Mouse (Mus musculus): Measurements from ENCODE around the gene Ctsa.
"Not testable (repeated sequence)": the region's sequence is repeated elsewhere in the genome, so short reads cannot be mapped to it uniquely, and the experiment has no call there.

Ctsa gene

DNA sequence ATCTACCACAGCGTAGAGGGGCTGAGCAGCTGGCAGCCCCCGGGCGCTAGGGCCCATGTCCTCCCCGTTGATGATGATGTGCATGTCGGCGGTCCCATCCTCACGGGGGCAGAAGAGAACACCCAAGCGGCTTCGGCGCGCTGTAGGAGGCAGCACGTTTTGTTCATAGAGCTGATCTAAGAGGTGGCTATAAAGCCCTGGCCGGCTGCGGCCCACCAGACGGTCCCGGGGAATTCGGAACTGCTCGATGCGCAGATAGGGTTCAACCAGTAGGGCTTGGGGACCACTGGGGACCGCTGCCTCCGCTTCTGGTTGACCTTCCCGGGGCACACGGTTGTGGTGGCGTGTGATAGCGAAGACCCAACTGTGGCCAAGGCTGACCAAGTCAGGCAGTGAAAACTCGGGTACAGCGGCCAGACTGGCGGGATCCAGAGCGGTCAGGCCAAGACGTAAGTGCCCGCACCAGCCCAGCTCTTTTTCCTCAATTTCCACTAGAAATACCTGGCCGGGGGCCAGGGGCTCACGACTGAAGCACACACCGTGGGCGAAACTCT, at the start of gene Ctsa:
Ctsa (plus strand) TSS at position 126 of the 554 bp plus-strand sequence.
- peak; percentile 16 for DNase-seq (ENCODE audit: extremely low spot score, low read depth, low spot score)

DNA sequence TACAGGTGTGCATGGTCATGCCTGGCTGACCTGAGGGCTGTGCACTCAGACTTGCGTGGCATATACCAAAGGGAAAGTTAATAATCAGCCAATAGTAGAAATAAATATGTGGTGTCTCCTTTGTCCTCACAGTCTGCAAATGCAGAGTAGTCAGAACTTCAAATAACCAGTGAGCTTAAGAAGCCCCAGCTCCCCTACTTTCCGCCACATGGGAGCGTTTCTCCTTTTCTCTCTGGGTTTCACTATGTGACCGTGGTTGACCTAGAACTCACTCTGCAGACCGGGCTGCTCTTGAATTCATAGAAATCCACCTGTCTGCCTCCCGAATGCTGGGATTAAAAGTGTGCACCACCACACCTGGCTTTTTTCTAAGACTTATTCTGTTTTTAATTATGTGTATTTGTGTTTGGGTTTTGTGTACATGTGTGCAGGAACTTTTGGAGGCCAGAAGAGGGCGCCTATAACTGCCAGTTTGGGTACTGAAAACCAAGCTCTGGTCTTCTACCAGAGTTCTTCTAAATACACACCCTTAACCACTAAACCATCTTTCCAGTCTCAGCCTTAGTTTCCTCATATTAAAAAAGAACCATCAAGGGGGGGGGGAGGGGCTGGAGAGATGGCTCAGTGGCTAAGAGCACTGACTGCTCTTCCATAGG, 48.6 kb upstream of the Ctsa start:
- DNase-seq (ENCODE audit: extremely low spot score, low read depth, low spot score): no peak

DNA sequence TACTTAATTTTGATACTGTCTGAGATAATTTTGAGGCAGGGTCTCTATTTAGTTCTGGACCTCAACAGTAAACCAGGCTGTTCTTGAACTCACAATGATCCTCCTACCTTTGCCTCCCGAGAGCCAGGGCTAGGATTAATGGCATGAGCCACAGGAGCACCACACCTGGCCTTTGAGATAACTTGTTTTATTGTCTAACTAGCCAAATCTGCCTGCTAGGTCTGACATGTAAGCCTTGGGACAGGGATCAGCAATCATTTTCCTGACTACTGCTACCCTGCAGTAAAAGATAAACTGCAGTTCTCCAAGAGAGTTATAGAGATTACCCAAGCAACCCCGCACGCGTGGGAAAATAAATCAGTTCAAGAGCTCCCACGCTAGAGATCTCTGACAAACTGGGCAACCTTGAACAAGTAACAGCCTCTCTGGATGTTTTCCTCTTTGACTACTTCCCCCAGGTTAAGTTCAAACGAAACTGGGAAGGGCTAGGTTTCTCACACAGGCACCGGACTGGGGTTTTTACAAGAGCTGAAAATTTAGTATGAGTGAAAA, 47.7 kb upstream of the Ctsa start:
- DNase-seq (ENCODE audit: extremely low spot score, low read depth, low spot score): no peak

DNA sequence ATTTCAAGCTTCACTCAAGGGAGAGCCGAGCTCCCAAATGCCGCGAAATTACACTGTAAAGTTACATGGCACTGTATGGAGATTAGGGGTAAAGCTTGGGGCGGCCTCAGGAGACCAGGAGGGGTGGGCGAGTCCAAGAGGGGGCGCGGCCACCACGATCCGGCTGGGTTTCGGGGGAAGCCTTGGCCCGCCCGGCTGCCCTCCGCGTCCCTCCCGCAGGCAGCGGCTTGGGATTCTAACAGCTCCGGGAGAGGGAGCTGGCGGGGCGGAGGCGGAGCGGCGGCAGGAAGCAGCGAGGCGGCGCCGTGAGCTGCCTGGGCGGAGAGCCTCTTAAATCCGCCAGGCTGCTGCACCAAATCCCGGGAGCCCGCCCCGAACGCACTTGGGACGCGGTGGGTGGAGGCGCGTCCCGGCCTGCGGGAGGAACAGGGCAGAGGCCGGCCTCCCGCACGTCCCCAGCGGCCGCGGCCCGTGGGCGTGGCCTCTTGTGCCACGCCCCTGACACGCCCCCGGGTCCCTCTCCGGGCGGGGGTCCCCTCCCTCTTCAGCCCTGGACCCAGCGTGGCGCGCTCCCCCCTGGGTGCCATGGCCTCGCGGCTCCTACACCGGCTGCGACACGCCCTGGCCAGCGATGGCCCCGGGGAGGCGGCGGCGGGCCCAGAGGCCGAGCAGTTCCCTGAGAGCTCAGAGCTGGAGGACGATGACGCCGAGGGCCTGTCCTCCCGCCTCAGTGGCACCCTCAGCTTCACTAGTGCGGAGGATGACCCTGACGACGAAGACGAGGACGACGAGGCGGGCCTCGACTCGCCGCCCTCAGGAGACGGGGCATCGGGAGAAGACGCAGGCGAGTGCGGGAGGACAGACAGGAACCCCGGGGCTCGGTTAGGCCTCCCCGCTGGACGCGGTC, 46.9 kb upstream of the Ctsa start, which contains the start of gene Snx21:
Snx21 (plus strand) TSS at position 343 of the 907 bp plus-strand sequence.
- DNase-seq (ENCODE audit: extremely low spot score, low read depth, low spot score): no peak

DNA sequence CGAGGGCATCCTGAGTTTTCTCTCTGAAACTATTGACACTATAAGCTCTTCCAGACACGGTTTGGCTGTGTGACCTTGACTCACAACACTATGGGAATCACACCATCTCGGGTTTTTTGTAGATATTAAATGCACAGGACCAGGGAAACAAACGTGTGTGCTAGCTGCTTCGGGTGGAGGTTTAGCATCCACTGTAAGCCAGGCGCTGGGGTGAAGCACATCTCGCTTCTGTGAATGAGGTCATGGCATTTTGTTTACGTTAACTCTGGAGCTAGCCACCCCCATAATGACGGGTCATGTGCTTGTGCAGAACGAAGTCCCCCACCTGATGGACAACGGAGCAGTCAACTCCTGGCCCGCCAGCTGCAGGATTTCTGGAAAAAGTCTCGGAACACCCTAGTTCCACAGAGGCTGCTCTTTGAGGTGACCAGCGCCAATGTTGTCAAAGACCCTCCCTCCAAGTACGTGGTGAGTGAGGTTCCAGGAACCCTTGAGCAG, 46.2 kb upstream of the Ctsa start:
- no peak for DNase-seq (ENCODE audit: extremely low spot score, low read depth, low spot score)

DNA sequence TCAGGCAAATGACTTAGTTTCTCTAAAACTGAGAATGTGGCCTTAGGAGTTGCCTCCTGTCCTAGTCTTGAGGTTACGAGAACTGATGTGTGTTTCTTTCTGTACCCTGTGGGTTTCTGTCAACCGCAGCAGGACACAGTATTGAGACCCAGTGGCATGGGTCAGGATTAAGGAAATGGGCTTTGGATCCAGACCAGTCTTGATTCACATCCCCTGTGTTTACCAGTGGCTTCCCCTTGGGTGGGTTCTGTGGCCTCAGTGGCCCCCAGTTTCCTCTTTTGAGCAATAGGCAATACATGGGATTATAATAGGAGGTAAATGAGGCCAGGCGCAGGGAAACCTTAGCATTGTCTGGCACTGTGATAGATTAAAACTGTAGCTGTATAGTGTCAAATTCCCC, 45.6 kb upstream of the Ctsa start:
- DNase-seq (ENCODE audit: extremely low spot score, low read depth, low spot score): no peak

DNA sequence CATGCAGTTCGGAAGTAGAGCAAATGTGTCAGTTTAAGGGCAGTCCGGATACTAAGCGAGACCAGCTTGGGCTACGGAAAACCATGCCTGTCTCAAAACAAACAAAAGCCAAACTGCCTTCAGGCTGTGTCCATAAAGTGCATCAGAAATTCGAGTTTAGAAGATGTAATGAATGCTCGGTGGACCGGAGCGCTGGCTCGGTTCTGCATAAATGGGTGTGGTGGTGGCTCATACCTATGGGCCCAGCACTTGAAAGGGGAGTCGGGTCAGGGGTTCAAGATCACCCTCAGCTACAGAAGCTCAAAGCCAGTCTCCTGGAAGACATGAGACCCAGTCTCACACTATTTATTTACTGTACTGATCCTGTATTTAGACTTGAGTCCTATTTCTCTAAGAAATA, 44.9 kb upstream of the Ctsa start:
- DNase-seq (ENCODE audit: extremely low spot score, low read depth, low spot score): no peak

DNA sequence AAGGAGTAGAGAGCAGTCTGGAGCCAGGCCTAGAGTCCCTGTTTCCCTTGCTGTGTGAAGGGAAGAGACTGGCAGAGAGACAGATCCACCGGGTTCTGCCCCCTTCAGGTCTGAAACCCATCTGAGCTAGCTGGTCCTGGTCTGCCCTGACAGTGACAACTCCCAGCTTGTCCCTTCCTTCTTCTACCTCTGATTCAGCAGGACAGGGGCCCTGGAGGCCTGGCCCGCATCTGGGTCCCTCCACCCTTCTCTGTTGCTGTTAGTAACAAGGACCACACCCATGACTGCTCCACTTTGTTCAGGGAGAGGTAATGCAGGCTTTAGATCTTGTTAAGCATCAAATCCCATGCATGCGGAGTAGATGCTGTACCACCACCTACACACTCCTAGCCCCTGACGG, 44.3 kb upstream of the Ctsa start:
- DNase-seq (ENCODE audit: extremely low spot score, low read depth, low spot score): no peak

DNA sequence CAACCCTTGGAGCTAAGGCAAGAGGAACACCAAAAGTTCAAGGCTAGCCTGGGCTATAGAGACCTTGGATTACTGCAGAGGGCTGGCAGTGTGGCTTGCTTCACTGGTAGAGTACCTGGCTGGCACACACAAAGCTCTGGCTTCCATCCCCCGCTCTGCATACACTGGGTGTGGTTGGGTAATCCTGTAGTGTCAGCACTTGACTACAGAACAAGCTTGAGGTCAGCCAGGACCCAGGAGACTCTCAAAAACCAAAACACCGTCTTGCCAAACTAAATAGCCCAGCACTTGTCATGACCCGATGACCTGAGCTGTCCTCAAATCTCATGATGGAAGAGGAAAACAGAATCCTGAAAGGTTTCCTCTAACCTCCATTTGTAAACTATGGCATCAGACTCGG, 42.2 kb upstream of the Ctsa start:
- DNase-seq (ENCODE audit: extremely low spot score, low read depth, low spot score): no peak

DNA sequence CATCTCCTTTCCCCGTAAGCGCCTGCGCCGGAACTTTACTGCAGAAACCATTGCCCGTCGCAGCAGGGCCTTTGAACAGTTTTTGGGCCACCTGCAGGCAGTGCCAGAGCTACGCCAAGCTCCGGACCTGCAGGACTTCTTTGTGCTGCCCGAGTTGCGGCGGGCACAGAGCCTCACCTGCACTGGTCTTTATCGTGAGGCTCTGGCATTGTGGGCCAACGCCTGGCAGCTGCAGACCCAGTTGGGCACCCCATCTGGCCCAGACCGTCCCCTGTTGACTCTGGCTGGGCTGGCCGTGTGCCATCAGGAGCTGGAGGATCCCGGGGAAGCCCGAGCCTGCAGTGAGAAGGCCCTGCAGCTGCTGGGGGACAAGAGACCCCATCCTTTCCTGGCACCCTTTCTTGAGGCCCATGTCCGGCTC, 40.8 kb upstream of the Ctsa start:
- no peak for DNase-seq (ENCODE audit: extremely low spot score, low read depth, low spot score)

DNA sequence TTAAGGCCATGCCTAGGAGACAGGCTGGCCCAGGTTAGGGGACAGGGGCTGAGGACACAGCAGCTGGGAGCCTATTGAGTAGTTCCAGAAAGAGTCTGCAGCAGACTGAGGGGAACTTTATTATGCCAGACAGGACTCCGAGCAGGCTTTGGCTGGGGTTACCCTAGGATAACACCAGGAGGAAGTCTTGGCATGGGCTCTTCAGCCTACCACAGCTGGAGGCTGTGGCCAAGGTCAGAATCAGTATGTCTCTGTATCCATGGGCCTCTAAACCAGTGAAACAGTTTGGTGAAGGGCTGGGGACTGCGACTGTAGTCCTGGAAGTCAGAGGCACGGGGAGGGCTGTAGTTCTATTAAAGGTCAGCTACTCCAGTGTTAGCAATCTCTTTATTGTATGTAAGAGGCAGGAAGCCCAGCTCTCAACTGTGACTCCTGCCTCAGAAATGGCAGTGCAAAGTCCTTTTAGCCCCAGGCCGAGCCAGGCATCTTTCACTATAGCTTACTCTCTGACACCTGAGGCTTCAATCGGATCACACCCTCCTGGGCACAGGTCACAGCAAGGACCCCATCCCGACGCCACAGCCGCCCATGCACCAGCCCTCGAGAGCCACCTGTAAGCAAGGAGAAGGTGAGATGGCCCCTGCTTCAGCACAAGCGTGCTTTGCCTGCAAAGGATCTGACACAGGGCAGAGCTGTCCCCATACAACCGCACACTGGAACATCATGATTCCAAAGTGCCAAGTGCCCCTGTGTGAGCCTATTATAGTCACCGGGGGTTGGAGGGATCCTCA, 40.1 kb upstream of the Ctsa start:
- no peak for DNase-seq (ENCODE audit: extremely low spot score, low read depth, low spot score)

DNA sequence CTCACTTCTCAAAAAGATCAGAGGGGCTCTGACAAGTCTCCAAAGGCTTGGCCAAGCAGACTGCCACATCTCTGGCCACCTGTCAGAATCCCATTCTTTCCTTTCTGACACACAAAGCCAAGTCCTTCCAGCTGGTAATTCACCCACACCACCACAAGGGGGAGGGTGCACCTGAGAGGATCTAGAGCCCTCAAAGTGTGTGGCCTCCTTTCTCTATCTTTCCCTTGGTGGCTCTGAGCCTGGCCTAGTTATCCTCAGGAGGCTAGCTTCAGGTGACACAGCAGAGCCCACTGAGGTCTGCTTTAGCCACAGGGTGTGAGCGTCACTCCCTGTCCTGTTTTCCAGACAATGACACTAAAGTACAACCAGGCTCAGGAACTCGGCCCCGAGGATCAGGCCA, 39.4 kb upstream of the Ctsa start:
- no peak for DNase-seq (ENCODE audit: extremely low spot score, low read depth, low spot score)

DNA sequence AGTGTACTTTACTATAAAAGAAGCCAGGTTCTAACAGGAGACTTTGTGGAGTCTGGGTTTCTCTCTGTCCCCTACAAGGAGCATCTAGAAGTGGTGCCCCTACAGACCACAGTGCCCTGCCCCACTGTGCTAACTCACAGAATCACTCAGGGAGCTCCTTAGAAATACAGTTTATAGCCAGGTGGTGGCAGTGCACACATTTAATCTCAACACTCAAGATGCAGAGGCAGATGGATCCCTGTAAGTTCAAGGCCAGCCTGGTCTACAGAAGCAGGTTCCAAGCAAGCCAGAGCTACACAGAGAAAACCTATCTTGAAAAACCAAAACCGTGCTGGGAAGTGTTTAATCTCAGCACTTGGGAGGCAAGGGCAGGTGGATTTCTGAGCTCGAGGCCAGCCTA, 38.9 kb upstream of the Ctsa start:
- no peak for DNase-seq (ENCODE audit: extremely low spot score, low read depth, low spot score)

DNA sequence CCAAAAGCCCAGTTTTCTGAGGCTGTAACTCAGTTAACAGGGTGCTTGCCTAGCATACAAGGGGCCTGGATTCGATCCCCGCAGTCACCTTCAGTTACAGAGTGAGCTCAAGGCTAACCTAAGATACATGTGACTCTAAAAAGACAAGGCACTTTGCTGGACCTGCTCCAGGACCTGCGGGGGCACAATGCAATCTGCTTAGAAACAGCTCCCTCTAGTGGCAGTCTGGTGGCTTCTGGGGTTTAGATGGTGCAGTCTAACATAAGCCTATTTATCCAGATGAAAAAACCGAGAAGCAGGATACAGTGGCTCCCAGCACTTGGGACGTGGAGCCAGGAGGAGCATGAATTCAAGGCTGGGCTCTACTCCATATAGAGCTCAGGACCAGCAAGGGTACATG, 38.4 kb upstream of the Ctsa start:
- DNase-seq (ENCODE audit: extremely low spot score, low read depth, low spot score): peak; percentile 70

DNA sequence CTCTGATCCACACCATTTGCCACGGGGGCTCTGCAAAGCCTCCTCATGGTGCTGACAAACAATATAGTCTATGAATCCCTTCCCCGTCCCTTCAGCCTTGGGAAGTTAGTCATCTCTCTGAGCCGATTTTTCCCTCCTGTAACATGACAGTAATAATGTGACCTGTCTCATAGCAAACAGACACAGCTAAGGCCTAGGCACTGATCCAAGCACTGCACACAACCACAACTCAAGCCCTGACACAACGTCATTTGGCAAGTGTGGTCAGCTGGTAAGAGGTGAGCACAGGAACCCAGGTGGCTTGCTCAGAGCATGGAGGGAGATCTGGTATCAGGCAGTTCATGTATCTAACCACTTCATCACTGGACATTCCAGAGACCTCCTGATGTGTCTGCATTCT, 36.8 kb upstream of the Ctsa start:
- DNase-seq (ENCODE audit: extremely low spot score, low read depth, low spot score): no peak

DNA sequence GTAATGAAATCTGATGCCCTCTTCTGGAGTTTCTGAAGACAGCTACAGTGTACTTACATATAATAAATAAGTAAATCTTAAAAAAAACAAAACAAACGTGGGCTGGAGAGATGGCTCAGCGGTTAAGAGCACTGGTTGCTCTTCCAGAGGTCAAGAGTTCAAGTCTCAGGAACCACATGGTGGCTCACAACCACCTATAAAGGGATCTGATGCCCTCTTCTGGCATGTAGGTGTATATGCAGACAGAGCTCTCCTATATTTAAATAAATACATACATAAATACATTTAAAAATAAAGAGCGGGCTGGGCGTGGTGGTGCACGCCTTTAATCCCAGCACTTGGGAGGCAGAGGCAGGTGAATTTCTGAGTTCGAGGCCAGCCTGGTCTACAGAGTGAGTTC, 34.1 kb upstream of the Ctsa start:
- not testable (repeated sequence) for DNase-seq (ENCODE audit: extremely low spot score, low read depth, low spot score)

DNA sequence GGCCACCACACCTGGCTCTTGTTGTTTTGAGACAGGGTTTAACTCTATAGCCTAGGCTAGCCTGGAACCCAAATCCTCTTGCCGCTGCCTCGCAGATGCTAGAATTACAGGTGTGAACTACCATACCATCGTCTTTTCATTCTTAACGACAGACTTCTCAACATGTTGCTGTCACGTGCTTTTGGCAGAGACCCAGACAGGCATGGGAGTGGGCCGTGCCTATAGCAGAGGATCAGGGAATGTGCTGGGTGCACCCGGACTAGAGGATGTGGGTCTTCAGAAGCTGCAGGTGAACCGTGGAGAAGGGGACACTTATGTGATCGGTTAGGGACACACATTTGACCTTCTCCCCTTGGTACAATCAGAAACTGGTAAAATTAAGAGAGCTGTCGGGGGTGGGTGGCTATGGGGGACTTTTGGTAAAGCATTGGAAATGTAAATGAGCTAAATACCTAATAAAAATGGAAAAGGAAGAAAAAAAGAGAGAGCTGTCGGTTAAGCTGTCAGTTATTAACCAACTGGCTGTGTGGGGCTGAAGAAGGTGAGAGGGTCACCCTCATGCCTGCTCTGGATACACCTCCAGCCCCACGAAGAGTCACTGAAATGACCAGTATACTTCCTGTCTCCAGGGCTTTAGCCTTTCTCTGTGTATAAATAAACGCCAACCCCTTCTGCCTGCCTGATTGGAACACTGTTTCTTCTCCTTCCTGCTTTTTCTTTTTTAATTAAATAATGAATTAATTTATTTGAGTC, 32.2 kb upstream of the Ctsa start:
- DNase-seq (ENCODE audit: extremely low spot score, low read depth, low spot score): no peak

DNA sequence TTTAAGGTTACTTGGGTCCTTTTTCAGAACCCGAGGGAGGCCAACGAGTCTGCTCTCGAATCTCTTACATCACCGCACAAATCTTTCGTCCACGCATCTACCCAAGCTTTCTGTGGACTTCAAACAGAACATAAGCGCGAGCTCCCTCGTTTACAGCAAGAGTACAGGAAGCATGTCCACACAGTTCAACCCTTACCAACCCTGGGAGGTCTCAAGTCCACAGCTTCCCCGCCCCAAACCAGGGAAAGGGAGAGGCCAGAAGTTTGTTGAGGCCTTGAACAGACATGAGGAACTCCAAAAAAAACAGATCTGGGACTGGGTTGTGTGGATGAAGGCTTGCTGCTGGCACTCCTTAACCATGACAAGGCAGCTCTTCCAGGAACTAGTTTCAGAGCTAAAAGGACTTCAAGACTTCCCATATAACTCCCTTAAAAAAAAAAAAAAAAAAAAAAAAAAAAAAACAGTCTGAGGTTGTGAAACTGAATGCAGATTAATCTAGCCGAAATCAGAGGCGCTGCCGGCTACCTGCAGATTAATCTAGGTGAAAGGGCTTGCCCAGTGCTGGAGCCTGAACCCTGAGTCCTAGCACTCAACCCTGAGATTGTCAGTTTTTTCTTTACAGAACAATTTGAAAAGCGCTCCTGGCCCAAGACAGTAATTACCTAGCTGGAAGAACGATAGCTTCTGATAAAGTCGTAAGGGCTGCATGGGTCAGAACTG, 29.3 kb upstream of the Ctsa start:
- DNase-seq (ENCODE audit: extremely low spot score, low read depth, low spot score): no peak

DNA sequence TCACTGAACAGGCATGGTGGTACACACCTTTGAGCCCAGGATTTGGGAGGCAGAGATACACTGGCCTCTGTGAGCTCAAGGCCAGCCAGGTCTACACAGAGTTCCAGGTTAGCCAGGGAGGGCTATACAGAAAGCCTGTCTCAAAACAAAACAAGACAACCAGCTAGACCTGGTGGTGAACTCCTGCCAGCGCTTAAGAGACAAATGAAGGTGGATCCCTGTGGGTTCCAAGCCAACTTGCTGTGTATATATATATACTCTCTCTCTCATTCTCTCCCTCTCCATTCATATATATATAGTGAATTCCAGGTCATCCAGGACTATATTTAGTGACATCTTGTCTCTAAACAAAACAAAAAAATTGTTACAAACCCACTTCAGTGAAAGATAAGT, 28.8 kb upstream of the Ctsa start:
- DNase-seq (ENCODE audit: extremely low spot score, low read depth, low spot score): no peak

All from hindlimb bud, embryonic 11.5 days (tissue).